Mouse (Mus musculus) G1E (cell line): ENCODE results near the gene Acer2.

Experiments
- CTCF ChIP-seq: IDR thresholded peaks from 2 replicates; pipeline ENCODE4 v1.5.1; 2012; ENCODE audit warnings: low read depth, low read length, inconsistent platforms, mixed read lengths
- GATA1 ChIP-seq: IDR thresholded peaks from 2 replicates; pipeline ENCODE4 v1.6.1; 2012; ENCODE audit warnings: borderline replicate concordance, low read length, inconsistent platforms, mixed read lengths

DNA sequence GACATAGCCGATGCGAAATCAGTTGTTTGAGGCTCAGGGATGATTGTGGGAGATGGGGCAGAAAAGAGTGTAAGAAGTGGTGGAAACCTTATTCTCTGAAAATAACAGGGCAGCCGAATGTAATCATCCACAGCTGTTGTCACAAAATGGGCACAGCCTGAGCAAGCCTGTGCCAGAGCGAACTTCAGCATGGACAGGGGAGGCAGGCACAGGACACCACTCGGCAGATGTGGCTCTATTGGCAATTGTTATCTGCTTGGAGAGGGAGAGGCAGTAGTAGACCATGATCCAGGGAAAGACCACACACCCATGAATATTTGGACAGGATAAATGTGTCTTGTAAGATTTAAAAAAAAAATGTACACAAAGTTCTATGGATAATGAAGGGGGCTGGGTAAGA is 103.1 kb downstream of the Acer2 start:
- no peak for TF ChIP-seq CTCF
- no peak for TF ChIP-seq GATA1
